Mouse (Mus musculus) mesoderm, embryonic 11.5 days (tissue): Measurements from ENCODE around the gene Ninj2.

ENCODE experiments used
- DNase-seq: peaks from one replicate; pipeline ENCODE4 v3.0.0-alpha.2; 2012; ENCODE audit warnings: low read depth, low spot score

Ninj2 gene

DNA sequence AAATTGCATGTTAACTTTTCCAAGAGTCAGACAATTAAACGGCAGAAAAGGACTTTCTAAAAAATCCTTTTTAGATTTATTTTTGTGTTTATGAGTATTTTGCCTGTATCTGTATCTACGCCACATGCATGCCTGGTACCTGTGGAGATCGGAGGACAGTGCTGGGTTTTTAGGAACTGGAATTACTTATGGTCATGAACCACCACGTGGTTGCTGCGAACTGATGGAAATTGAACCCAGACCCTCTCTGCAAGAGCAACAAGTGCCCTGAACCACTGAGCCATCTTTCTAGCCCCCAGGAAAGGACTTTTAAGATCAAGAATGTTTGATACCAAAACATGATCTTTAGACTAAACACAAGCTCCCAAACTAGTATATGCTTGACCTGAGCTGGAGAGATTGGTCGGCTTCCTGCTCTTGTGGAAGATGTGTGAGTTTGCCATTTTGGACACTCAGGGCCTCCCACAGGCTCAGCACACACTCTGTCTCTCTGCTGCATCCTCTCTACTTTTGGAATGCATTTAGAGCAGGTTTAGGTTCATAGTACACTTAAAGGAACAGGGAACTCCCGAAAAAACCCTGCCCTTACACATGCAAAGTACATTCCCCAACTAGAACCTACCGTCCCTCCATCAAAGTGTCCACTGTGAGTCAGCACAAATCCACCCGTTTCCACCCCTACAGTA lies 1.1 kb downstream of the Ninj2 start:
- no peak for DNase-seq

- no peak for DNase-seq
Measured at GRCm38 (mm10) chr6:120095096-120095495, 1.9 kb downstream of the Ninj2 start.

GRCm38 (mm10) chr6:120095501-120095900 lies 2.4 kb downstream of the Ninj2 start:
- DNase-seq: no peak

DNA sequence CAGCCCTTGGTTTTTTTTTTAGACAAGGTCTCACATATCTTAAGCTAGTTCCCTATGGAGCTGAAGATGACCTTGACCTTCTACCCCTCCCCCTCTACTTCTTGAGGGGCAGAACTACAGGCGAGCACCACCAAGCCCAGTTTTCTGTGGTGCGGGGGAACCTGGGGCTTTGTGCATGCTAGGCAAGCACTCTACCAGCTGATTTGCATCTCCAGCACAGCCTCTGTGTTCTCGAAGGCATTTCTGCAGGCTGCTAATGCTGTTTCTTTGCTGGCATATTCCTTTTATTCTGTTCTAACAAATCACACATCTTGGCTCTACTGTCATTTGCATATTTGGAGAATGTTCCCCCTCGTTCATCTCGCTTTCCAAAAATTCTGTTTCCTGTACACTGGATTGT lies 6.2 kb downstream of the Ninj2 start:
- no peak for DNase-seq

GRCm38 (mm10) chr6:120101221-120101620 lies 8.1 kb downstream of the Ninj2 start:
- no peak for DNase-seq

DNA sequence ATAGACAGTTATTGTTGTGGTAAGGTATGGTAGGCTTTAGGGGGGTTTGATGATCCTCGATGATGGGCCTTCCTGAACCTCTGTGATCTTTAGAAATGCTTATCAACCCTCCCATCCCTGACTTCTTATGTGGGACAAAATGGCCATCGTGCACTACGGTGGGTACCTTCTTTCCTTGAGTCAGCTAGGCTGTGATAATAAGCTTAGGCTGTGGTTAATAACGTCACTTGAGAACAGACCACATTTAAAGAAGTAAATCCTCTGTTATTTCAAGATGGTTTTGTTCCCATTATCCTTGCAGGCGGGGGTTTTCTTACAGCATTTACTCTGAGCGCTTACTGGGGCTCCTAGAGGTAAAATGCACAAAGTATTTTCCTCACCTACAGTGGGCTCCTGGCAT lies 8.8 kb downstream of the Ninj2 start:
- DNase-seq: no peak

GRCm38 (mm10) chr6:120103104-120103503 lies 10.0 kb downstream of the Ninj2 start:
- DNase-seq: no peak

- no peak for DNase-seq
Measured at GRCm38 (mm10) chr6:120105055-120105454, 11.9 kb downstream of the Ninj2 start.

DNA sequence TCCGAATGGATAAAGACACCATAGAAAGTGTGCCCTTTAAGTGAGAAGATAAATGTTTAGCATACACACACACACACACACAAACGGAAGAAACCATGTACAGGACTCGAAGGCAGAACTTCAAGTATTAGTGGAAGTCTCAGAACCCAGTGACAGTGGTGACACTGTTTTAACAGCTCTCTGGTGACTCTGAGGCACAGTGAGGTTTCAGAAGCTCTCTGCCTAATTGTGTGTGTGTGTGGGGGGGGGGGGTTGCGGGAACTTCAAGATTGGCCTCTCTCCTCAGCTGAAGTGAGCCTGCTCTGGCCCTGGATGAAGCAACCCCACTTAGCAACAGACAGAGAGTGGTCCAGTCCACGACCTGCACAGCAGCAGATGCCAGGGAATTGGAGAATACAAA lies 14.4 kb downstream of the Ninj2 start:
- DNase-seq: no peak

DNA sequence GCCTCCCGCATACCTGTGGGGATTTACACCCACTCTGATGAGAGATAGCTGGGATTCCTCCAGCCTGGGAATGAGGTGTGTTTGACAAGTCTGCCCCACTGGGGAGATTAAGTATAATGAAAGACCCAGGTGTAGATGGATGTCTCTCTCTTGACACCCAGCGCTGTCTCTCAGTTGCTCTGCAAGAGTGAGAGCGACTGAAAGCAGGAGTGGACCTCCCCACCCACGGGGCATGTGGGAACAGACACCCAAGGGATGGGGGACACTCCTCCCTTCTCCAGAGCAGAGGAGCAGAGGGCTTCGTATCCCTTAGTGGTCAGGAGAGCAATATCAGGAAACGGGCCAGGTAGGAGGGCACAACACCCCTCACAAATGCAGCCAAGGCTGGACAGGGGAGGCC lies 14.9 kb downstream of the Ninj2 start:
- DNase-seq: no peak

DNA sequence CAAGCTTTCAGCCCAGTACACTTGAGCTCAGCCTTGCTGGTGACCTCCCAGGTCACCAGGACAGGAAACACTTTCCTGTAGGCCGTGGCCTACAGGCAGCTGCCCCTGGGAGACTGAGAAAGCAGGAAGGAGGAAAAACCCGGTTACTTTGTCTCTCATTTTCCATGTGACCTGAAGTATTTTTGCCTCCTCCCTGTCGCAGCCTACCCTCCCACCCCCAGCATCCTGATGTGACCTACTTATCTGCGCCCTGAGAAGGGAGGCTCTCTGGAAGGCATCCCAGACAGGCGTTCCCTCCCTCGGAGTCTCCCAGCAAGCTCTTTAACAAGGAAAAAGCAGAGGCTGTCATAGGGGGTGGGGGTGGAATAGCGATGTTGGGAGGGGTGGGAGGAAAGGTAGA lies 16.0 kb downstream of the Ninj2 start:
- peak; percentile 25 for DNase-seq

GRCm38 (mm10) chr6:120109932-120110331 lies 16.8 kb downstream of the Ninj2 start:
- DNase-seq: no peak

- no peak for DNase-seq
Measured at GRCm38 (mm10) chr6:120110738-120111409, 17.7 kb downstream of the Ninj2 start.

DNA sequence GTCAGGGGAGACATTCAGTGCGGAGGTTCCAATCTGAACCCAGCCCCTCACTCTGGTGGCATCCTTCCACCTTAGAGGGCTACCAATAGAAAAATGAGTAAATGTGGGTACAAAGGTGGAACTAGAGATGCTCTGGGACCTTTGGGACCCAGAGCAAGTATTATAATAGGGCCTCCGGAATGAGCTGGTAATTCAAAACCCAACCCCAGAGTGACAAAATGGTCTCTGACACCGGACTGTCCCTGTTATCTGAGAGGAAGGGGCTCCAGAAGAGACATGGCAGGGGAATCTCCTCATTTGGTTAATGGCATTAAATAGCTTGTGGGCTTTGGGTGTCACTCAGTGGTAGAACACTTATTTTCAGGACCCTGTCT lies 18.2 kb downstream of the Ninj2 start:
- DNase-seq: no peak

- DNase-seq: peak; percentile 86
Measured at GRCm38 (mm10) chr6:120111984-120112803, 19.0 kb downstream of the Ninj2 start.

DNA sequence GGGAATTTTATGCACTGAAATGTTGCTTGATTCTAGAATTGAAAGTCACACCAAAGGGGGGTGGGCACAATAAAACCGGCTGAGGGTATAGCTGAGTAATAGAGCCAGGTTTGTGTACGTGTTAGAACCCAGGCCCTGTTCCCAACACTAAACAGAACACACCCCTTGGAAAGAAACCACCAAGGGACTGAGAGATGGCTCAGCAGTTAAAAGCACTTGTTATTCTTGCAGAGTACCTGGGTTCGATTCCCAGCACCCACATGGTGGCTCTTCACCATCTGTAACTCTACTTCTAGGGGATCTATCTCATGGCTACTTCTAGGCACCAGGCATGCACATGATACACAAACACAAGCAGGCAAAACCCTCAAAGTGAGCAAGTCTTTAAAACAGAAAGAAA lies 20.7 kb downstream of the Ninj2 start:
- no peak for DNase-seq

GRCm38 (mm10) chr6:120114271-120114670 lies 21.1 kb downstream of the Ninj2 start:
- DNase-seq: no peak

- no peak for DNase-seq
Measured at GRCm38 (mm10) chr6:120114698-120115097, 21.5 kb downstream of the Ninj2 start.

DNA sequence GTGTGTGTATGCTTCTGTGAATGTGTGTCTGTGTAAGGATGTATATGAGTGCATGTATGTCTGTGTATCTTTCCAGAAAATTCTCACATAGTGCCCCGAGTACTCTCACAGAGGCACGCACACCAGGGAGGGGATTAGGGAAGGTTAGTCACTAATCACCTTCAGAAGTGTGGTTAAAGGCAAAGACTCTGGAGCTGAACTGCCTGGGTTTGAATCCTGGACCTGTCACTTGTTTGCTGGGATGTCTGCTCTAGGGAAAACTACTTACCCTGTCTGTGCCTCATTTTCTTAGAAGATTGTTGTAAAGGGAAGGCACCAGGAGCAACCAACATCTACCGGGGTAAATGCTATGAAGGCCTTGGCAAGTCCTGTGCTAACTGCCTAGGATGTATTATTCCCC lies 22.3 kb downstream of the Ninj2 start:
- DNase-seq: no peak

DNA sequence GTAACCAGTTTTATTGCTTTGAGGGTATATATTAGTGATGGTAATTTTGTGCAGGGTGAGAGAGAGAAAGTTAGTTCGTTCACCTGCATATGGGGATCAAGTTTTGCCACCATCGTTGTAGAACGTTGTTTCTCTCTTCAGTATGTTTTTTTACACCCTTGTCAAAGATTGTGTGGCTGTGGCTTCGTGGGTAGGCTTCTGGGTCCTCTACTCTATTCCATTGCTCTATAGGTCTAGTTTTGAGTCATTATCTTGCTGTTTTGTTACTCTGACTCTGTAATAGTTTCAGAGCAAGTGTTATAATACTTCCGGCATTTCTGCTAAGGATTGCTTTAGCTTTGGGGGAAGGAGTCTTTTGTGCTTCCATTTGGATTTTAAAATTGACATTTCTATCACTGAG lies 26.7 kb downstream of the Ninj2 start:
- no peak for DNase-seq

- DNase-seq: no peak
Measured at GRCm38 (mm10) chr6:120124688-120125087, 31.5 kb downstream of the Ninj2 start.

DNA sequence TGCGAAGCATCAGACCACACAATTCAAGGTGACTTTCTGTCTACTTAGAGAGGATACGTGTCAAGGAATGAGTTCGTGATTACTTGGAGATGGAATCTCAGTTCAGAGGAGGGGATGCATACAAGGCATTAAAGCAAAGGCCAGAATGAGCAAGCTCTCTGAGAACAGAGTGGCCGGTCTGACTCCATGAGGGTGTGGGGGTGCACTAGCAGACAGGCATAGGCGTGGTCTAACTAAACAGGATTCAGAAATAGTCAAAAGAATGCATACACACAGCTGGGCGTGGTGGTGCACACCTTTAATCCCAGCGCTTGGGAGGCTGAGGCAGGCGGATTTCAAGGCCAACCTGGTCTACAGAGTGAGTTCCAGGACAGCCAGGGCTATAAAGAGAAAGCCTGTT lies 33.3 kb downstream of the Ninj2 start:
- no peak for DNase-seq

GRCm38 (mm10) chr6:120127321-120127720 lies 34.2 kb downstream of the Ninj2 start:
- no peak for DNase-seq
